Comparison of ENCODE assay signal across 27 mouse cellular contexts in genomic region chr9:71420064-71420463, GRCm38 (mm10).
A peak's percentile ranks its signal among the peaks of the same experiment; 100 is the strongest.
DNase-seq lines count a peak whose midpoint lies in the region; ATAC-seq and TF ChIP-seq lines count a peak whose summit lies in the region.
"Had no signal": no experiment of that assay in that cellular context is flagged by ENCODE, and none has a peak within 500 bp of the region (broad histone marks: within the 10 kb centered on the region; RNA-seq: fewer than 3 reads in every experiment).

No protein-coding gene starts in this region.

- DNase-seq in heart, adult 11 months, result peak; percentile 74
- DNase-seq in kidney, adult 2 months, result peak; percentile 59
- DNase-seq in Patski (ENCODE audit: low read depth, low spot score), result peak; percentile 67
- peak; percentile 33 for DNase-seq in kidney, postnatal 14 days
- DNase-seq in urinary bladder, postnatal 10 days (ENCODE audit: low spot score), result no peak
- no peak for DNase-seq in retina, embryonic 14.5 days (ENCODE audit: low spot score)
- DNase-seq: adrenal gland, adult 8-10 months; adrenal gland, postnatal 25 days; cerebellum, adult 11-12 months; cerebellum, adult 8-10 months; cerebellum, postnatal 10 days; cerebellum, postnatal 36 days; embryo, embryonic 11 days; gastrocnemius, postnatal 25 days; heart, adult 2 months had no signal

- H3K36me3 ChIP-seq in heart, embryonic 12.5 days, result no peaks in the 10 kb centered on the region
- H3K36me3 ChIP-seq in kidney, adult 2 months (ENCODE audit: control insufficient read depth, insufficient read depth, low read length), result no peaks in the 10 kb centered on the region
- no peaks in the 10 kb centered on the region for H3K36me3 ChIP-seq in kidney, embryonic 14.5 days (ENCODE audit: control insufficient read depth, insufficient read depth, low read length)
- H3K36me3 ChIP-seq: embryonic facial prominence, embryonic 10.5 days; embryonic facial prominence, embryonic 13.5 days; forebrain, embryonic 12.5 days; forebrain, embryonic 15.5 days; heart, embryonic 10.5 days; hindbrain, embryonic 13.5 days had no signal

- no peaks in the 10 kb centered on the region for H3K27me3 ChIP-seq in heart, embryonic 12.5 days (replicated peaks)
- H3K27me3 ChIP-seq in kidney, adult 2 months (replicated peaks; ENCODE audit: control insufficient read depth, insufficient read depth, low read length), result no peaks in the 10 kb centered on the region
- H3K27me3 ChIP-seq in kidney, embryonic 14.5 days (ENCODE audit: control insufficient read depth, insufficient read depth, low read length), result no peaks in the 10 kb centered on the region
- H3K27me3 ChIP-seq in Patski, result no peaks in the 10 kb centered on the region
- H3K27me3 ChIP-seq: embryonic facial prominence, embryonic 13.5 days; forebrain, embryonic 12.5 days; forebrain, embryonic 15.5 days; hindbrain, embryonic 13.5 days had no signal

- CTCF ChIA-PET in Patski (lab: Charles Lee), result no interaction called here

- WGBS in heart, embryonic 12.5 days, result 84% methylated on average over 5 of the region's 5 CpGs
- 46% methylated on average over 5 of the region's 5 CpGs for WGBS in kidney, adult 2 months
- WGBS in kidney, embryonic 14.5 days, result 65% methylated on average over 5 of the region's 5 CpGs

- no peak overlapping the region for H3K4me2 ChIP-seq in heart, embryonic 12.5 days
- no peak overlapping the region for H3K4me2 ChIP-seq in kidney, embryonic 14.5 days (replicated peaks; ENCODE audit: low read depth, low read length)
- H3K4me2 ChIP-seq: embryonic facial prominence, embryonic 13.5 days; forebrain, embryonic 12.5 days; forebrain, embryonic 15.5 days; hindbrain, embryonic 13.5 days had no signal

- H3K9ac ChIP-seq in heart, embryonic 12.5 days, result no peak overlapping the region
- H3K9ac ChIP-seq in kidney, embryonic 14.5 days (ENCODE audit: low read depth, low read length), result no peak overlapping the region
- H3K9ac ChIP-seq: embryonic facial prominence, embryonic 13.5 days; forebrain, embryonic 12.5 days; forebrain, embryonic 15.5 days; hindbrain, embryonic 13.5 days had no signal

- H3K27ac ChIP-seq in heart, embryonic 12.5 days (ENCODE audit: poor library complexity, severe bottlenecking), result no peak overlapping the region
- H3K27ac ChIP-seq in kidney, adult 2 months (ENCODE audit: insufficient read depth, low read depth, low read length), result no peak overlapping the region
- no peak overlapping the region for H3K27ac ChIP-seq in kidney, embryonic 14.5 days (ENCODE audit: low read depth, low read length)
- H3K27ac ChIP-seq: embryonic facial prominence, embryonic 10.5 days; embryonic facial prominence, embryonic 13.5 days; forebrain, embryonic 12.5 days; forebrain, embryonic 15.5 days; heart, adult 2 months; heart, embryonic 10.5 days; hindbrain, embryonic 13.5 days had no signal

- POLR2A ChIA-PET in Patski (lab: Charles Lee), result interaction anchor here (1.1 kb wide), 1 partner anchor 9 kb away, joined by 4 read pairs; no protein-coding TSS in a partner anchor

- TF ChIP-seq POLR2A in kidney, adult 2 months (IDR thresholded peaks at IDR 0.05; ENCODE audit: low read depth, low read length), result no peak

- ATAC-seq in heart, embryonic 12.5 days (ENCODE audit: insufficient number of reproducible peaks, low FRiP score), result no peak
- no peak for ATAC-seq in kidney, embryonic 14.5 days (ENCODE audit: low FRiP score, low TSS enrichment)
- peak; percentile 62 for ATAC-seq in Patski
- ATAC-seq: activated CD4-positive, CD25-positive, alpha-beta regulatory T cell, adult 4 months; CD4-positive, CD25-positive, alpha-beta regulatory T cell, adult 4 months; forebrain, embryonic 15.5 days; hindbrain, embryonic 16.5 days had no signal

- no peaks in the 10 kb centered on the region for H3K4me1 ChIP-seq in heart, embryonic 12.5 days (replicated peaks)
- 0 out of 2 replicates have a peak, but pooled peaks cover 3% of the 10 kb centered on the region for H3K4me1 ChIP-seq in kidney, adult 2 months (ENCODE audit: control insufficient read depth, insufficient read depth, low read length)
- no peaks in the 10 kb centered on the region for H3K4me1 ChIP-seq in kidney, embryonic 14.5 days (ENCODE audit: control insufficient read depth, insufficient read depth, low read length)
- H3K4me1 ChIP-seq: embryonic facial prominence, embryonic 10.5 days; embryonic facial prominence, embryonic 13.5 days; forebrain, embryonic 12.5 days; forebrain, embryonic 15.5 days; heart, embryonic 10.5 days; hindbrain, embryonic 13.5 days had no signal

- H3K9me3 ChIP-seq in heart, embryonic 12.5 days (replicated peaks), result no peaks in the 10 kb centered on the region
- H3K9me3 ChIP-seq in kidney, embryonic 14.5 days (ENCODE audit: control insufficient read depth, low read length), result no peaks in the 10 kb centered on the region
- H3K9me3 ChIP-seq: embryonic facial prominence, embryonic 10.5 days; embryonic facial prominence, embryonic 13.5 days; forebrain, embryonic 12.5 days; forebrain, embryonic 15.5 days; heart, embryonic 10.5 days; hindbrain, embryonic 13.5 days had no signal

- in situ Hi-C loops in Patski (cut with MboI; ENCODE audit: low pct_unique_long_range_greater_than_20kb), result no loop called here

- TF ChIP-seq CTCF in kidney, adult 2 months (conservative IDR thresholded peaks at IDR 0.05; ENCODE audit: insufficient read depth, insufficient read length, low read depth, low read length), result no peak
- TF ChIP-seq CTCF in Patski (IDR thresholded peaks at IDR 0.05), result no peak

- no peak overlapping the region for H3K4me3 ChIP-seq in heart, embryonic 12.5 days
- no peak overlapping the region for H3K4me3 ChIP-seq in kidney, adult 2 months (ENCODE audit: insufficient read depth, low read depth, low read length)
- H3K4me3 ChIP-seq in kidney, embryonic 14.5 days (ENCODE audit: low read length), result no peak overlapping the region
- H3K4me3 ChIP-seq: embryonic facial prominence, embryonic 10.5 days; embryonic facial prominence, embryonic 13.5 days; erythroblast, embryonic 14.5 days; forebrain, embryonic 12.5 days; forebrain, embryonic 15.5 days; heart, adult 2 months; heart, embryonic 10.5 days; hindbrain, embryonic 13.5 days had no signal

Comparison
In these comparisons a context has a peak if more than half of its experiments do, and no peak if none do; other contexts are left out.
1. DNase-seq: peak in heart, adult 11 months (single experiment), kidney, adult 2 months (single experiment), Patski (single experiment) and kidney, postnatal 14 days (single experiment); none in urinary bladder, postnatal 10 days (single experiment) and retina, embryonic 14.5 days (single experiment).